Mouse (Mus musculus) limb, embryonic 12.5 days (tissue): ENCODE data around the gene Cnih1. TPM values are rescaled to one million over a fixed set of nuclear protein-coding genes. Genes with fewer than 3 reads are reported as not detected.

Source experiments
- ATAC-seq: fragments of 200-750 bp; cut with Nextera tagmentation; 2 replicates; pipeline ENCODE4 v1.8.0; 2017; ENCODE audit warnings: low read depth, moderate TSS enrichment; ENCODE audit not compliant: insufficient number of reproducible peaks, insufficient read depth, low FRiP score, low TSS enrichment
- H3K27ac ChIP-seq: fragments of 300-500 bp; sonication (generic); 2 replicates; pipeline ENCODE4 v1.5.1; 2016; ENCODE audit warnings: mild to moderate bottlenecking, moderate library complexity
- H3K27me3 ChIP-seq: fragments of 300-500 bp; sonication (generic); 2 replicates; pipeline ENCODE4 v1.6.1; 2016; ENCODE audit warnings: mild to moderate bottlenecking, moderate library complexity
- H3K36me3 ChIP-seq: fragments of 300-500 bp; sonication (generic); 2 replicates; pipeline ENCODE4 v1.6.1; 2016; ENCODE audit warnings: mild to moderate bottlenecking, moderate library complexity
- H3K4me1 ChIP-seq: fragments of 300-500 bp; sonication (generic); replicated peaks from 2 replicates; pipeline ENCODE4 v1.6.1; 2016
- H3K4me2 ChIP-seq: fragments of 300-500 bp; sonication (generic); 2 replicates; pipeline ENCODE4 v1.6.1; 2016; ENCODE audit warnings: mild to moderate bottlenecking, moderate library complexity
- H3K4me3 ChIP-seq: fragments of 300-500 bp; sonication (generic); replicated peaks from 2 replicates; pipeline ENCODE4 v1.5.1; 2016; ENCODE audit warnings: mild to moderate bottlenecking
- H3K9ac ChIP-seq: fragments of 300-500 bp; sonication (generic); replicated peaks from 2 replicates; pipeline ENCODE4 v1.6.1; 2016; ENCODE audit warnings: mild to moderate bottlenecking, moderate library complexity
- H3K9me3 ChIP-seq: fragments of 300-500 bp; sonication (generic); 2 replicates; pipeline ENCODE4 v1.6.1; 2016; ENCODE audit warnings: mild to moderate bottlenecking, moderate library complexity
- WGBS: fragments of 180-500 bp; shearing (Covaris S2); methylation state at CpG from one replicate; pipeline ENCODE4 v1.1.7; 2016; 5-methylcytosine and 5-hydroxymethylcytosine counted together
- polyA plus RNA-seq: library from polyadenylated mRNA; unstranded; fragments of >200 nt; fragmentation: Nextera tagmentation; extraction: Ambion mirVana; gene quantifications from 2 replicates; pipeline ENCODE4 v1.2.1, GENCODE M21; 2016

The Cnih1 gene
- polyA plus RNA-seq, 1 experiment from 2014 or later, result 187 TPM

- Histone ChIP-seq H3K9me3 (no peaks in the 10 kb centered on the region), H3K4me2 (peak overlapping the region; percentile 58), H3K27me3 (no peaks in the 10 kb centered on the region), H3K36me3 (peaks cover 20% of the 10 kb centered on the region; the same call in 1 of the 2 replicates), H3K4me3 (peak overlapping the region; percentile 95), H3K9ac (peak overlapping the region; percentile 97), H3K27ac (peak overlapping the region; percentile 99), H3K4me1 (peaks cover 23% of the 10 kb centered on the region)
- no peak for ATAC-seq
- under 1% methylated on average over 11 of the region's 11 CpGs for WGBS
These were observed 791 bp downstream of the Cnih1 start for GRCm38 (mm10) chr14:46787454-46787786.

GRCm38 (mm10) chr14:46785247-46785646 is 3.0 kb downstream of the Cnih1 start:
- peaks cover 23% of the 10 kb centered on the region for H3K4me1 ChIP-seq
- ATAC-seq, result no peak
- H3K27me3 ChIP-seq, result no peaks in the 10 kb centered on the region
- H3K4me3 ChIP-seq, result no peak overlapping the region
- no peaks in the 10 kb centered on the region for H3K9me3 ChIP-seq
- no peak overlapping the region for H3K27ac ChIP-seq
- no peak overlapping the region for H3K9ac ChIP-seq
- whole genome bisulfite sequencing, result 74% methylated on average over 5 of the region's 5 CpGs
- H3K4me2 ChIP-seq, result no peak overlapping the region
- H3K36me3 ChIP-seq, result peaks cover 39% of the 10 kb centered on the region

GRCm38 (mm10) chr14:46783327-46783926 is 4.8 kb downstream of the Cnih1 start:
- peaks cover 11% of the 10 kb centered on the region for H3K9me3 ChIP-seq
- peaks cover 57% of the 10 kb centered on the region for H3K36me3 ChIP-seq
- H3K4me3 ChIP-seq, result no peak overlapping the region
- ATAC-seq, result no peak
- no peaks in the 10 kb centered on the region for H3K27me3 ChIP-seq
- WGBS, result 80% methylated on average over 10 of the region's 10 CpGs
- peaks cover 20% of the 10 kb centered on the region for H3K4me1 ChIP-seq
- no peak overlapping the region for H3K9ac ChIP-seq
- H3K27ac ChIP-seq, result no peak overlapping the region
- H3K4me2 ChIP-seq, result no peak overlapping the region

- Histone ChIP-seq H3K4me1 (peaks cover 20% of the 10 kb centered on the region), H3K36me3 (peaks cover 68% of the 10 kb centered on the region), H3K9me3 (peaks cover 19% of the 10 kb centered on the region), H3K27ac (no peak overlapping the region), H3K9ac (no peak overlapping the region), H3K27me3 (no peaks in the 10 kb centered on the region), H3K4me3 (no peak overlapping the region), H3K4me2 (no peak overlapping the region)
- ATAC-seq, result no peak
- 86% methylated on average over 8 of the region's 8 CpGs for WGBS
These were observed 5.9 kb downstream of the Cnih1 start for GRCm38 (mm10) chr14:46782187-46782828.

- peaks cover 81% of the 10 kb centered on the region for H3K36me3 ChIP-seq
- ATAC-seq, result no peak
- WGBS, result 95% methylated on average over 7 of the region's 7 CpGs
These were observed 7.1 kb downstream of the Cnih1 start for GRCm38 (mm10) chr14:46781086-46781485.

GRCm38 (mm10) chr14:46779217-46779616 is 9.0 kb downstream of the Cnih1 start:
- H3K4me3 ChIP-seq, result no peak overlapping the region
- H3K9ac ChIP-seq, result no peak overlapping the region
- 94% methylated on average over 7 of the region's 7 CpGs for WGBS
- H3K27me3 ChIP-seq, result no peaks in the 10 kb centered on the region
- no peaks in the 10 kb centered on the region for H3K4me1 ChIP-seq
- ATAC-seq, result no peak
- no peak overlapping the region for H3K27ac ChIP-seq
- peaks cover 91% of the 10 kb centered on the region for H3K36me3 ChIP-seq
- peaks cover 19% of the 10 kb centered on the region for H3K9me3 ChIP-seq
- H3K4me2 ChIP-seq, result no peak overlapping the region

More at GRCm38 (mm10) chr14:46781086-46781485, 7.1 kb downstream of the Cnih1 start:
- no peak overlapping the region for H3K4me2 ChIP-seq
- peaks cover 12% of the 10 kb centered on the region for H3K4me1 ChIP-seq
- H3K4me3 ChIP-seq, result no peak overlapping the region
- H3K27me3 ChIP-seq, result no peaks in the 10 kb centered on the region
- no peak overlapping the region for H3K27ac ChIP-seq
- no peak overlapping the region for H3K9ac ChIP-seq
- peaks cover 19% of the 10 kb centered on the region for H3K9me3 ChIP-seq

- Histone ChIP-seq H3K9me3 (peaks cover 19% of the 10 kb centered on the region), H3K27me3 (no peaks in the 10 kb centered on the region), H3K4me2 (no peak overlapping the region), H3K4me1 (no peaks in the 10 kb centered on the region), H3K36me3 (peaks cover 96% of the 10 kb centered on the region), H3K9ac (no peak overlapping the region), H3K4me3 (no peak overlapping the region), H3K27ac (no peak overlapping the region)
- no peak for ATAC-seq
- 97% methylated on average over 9 of the region's 9 CpGs for WGBS
These were observed 9.5 kb downstream of the Cnih1 start for GRCm38 (mm10) chr14:46778756-46779155.

GRCm38 (mm10) chr14:46770036-46770435 is 18.2 kb downstream of the Cnih1 start:
- H3K36me3 ChIP-seq, result peaks cover 84% of the 10 kb centered on the region
- 92% methylated on average over 6 of the region's 6 CpGs for WGBS
- no peaks in the 10 kb centered on the region for H3K4me1 ChIP-seq
- no peaks in the 10 kb centered on the region for H3K9me3 ChIP-seq
- H3K27me3 ChIP-seq, result no peaks in the 10 kb centered on the region
- no peak overlapping the region for H3K9ac ChIP-seq
- ATAC-seq, result no peak
- H3K4me2 ChIP-seq, result no peak overlapping the region
- no peak overlapping the region for H3K27ac ChIP-seq
- no peak overlapping the region for H3K4me3 ChIP-seq

- Histone ChIP-seq H3K4me2 (no peak overlapping the region), H3K4me1 (no peaks in the 10 kb centered on the region), H3K27ac (no peak overlapping the region), H3K36me3 (peaks cover 67% of the 10 kb centered on the region), H3K27me3 (no peaks in the 10 kb centered on the region), H3K4me3 (no peak overlapping the region), H3K9me3 (no peaks in the 10 kb centered on the region), H3K9ac (no peak overlapping the region)
- WGBS, result 87% methylated on average over 12 of the region's 12 CpGs
- no peak for ATAC-seq
These were observed 21.1 kb downstream of the Cnih1 start for GRCm38 (mm10) chr14:46767116-46767515.

- Histone ChIP-seq H3K4me1 (peaks cover 12% of the 10 kb centered on the region), H3K36me3 (peaks cover 17% of the 10 kb centered on the region; the same call in 1 of the 2 replicates), H3K4me3 (peak overlapping the region; percentile 73), H3K9ac (peak overlapping the region; percentile 70; the same call in 1 of the 2 replicates), H3K27ac (no peak overlapping the region), H3K9me3 (peaks cover 10% of the 10 kb centered on the region; the same call in 1 of the 2 replicates), H3K27me3 (no peaks in the 10 kb centered on the region), H3K4me2 (peak overlapping the region; percentile 89)
- WGBS, result 52% methylated on average over 6 of the region's 6 CpGs
- no peak for ATAC-seq
These were observed 27.0 kb downstream of the Cnih1 start for GRCm38 (mm10) chr14:46761186-46761585.

GRCm38 (mm10) chr14:46760355-46761029 is 27.7 kb downstream of the Cnih1 start, which contains the start of gene Cdkn3:
TSS of gene Cdkn3 (plus strand) at chr14:46760541.
- H3K9ac ChIP-seq, result peak within 1 kb of the TSS; percentile 70
- peaks cover 10% of the 10 kb centered on the region; the same call in 1 of the 2 replicates for H3K9me3 ChIP-seq
- under 1% methylated on average over 54 of the region's 54 CpGs for WGBS
- peaks cover 14% of the 10 kb centered on the region; the same call in 1 of the 2 replicates for H3K36me3 ChIP-seq
- H3K4me3 ChIP-seq, result peak within 1 kb of the TSS; percentile 73
- no peaks in the 10 kb centered on the region for H3K27me3 ChIP-seq
- peak within 1 kb of the TSS; percentile 89 for H3K4me2 ChIP-seq
- ATAC-seq, result peak; percentile 99
- H3K27ac ChIP-seq, result peak within 1 kb of the TSS; percentile 64; the same call in 1 of the 2 replicates
- H3K4me1 ChIP-seq, result peaks cover 12% of the 10 kb centered on the region
